Mouse (Mus musculus) embryonic stem cell, embryonic (primary cell): ENCODE data around the gene Hoxc13.

Experiments
- CTCF ChIA-PET, 4 experiments: fragments of 300-600 bp in 2 of 4; fragments of 350-600 bp in 2 of 4; sonication (Branson Sonifier 250); formaldehyde crosslinking; loops; one replicate each; lab custom pipeline; 2022; ENCODE audit warnings: inconsistent platforms in 2 of 4; lab: Charles Lee
- POLR2A ChIA-PET, 4 experiments: fragments of 300-600 bp in 2 of 4; fragments of 350-600 bp in 2 of 4; sonication (Branson Sonifier 250); formaldehyde crosslinking; loops; one replicate each; lab custom pipeline; 2022; ENCODE audit warnings: antibody characterized with exemption in 4 of 4, inconsistent platforms in 1 of 4; lab: Charles Lee

The Hoxc13 gene

DNA sequence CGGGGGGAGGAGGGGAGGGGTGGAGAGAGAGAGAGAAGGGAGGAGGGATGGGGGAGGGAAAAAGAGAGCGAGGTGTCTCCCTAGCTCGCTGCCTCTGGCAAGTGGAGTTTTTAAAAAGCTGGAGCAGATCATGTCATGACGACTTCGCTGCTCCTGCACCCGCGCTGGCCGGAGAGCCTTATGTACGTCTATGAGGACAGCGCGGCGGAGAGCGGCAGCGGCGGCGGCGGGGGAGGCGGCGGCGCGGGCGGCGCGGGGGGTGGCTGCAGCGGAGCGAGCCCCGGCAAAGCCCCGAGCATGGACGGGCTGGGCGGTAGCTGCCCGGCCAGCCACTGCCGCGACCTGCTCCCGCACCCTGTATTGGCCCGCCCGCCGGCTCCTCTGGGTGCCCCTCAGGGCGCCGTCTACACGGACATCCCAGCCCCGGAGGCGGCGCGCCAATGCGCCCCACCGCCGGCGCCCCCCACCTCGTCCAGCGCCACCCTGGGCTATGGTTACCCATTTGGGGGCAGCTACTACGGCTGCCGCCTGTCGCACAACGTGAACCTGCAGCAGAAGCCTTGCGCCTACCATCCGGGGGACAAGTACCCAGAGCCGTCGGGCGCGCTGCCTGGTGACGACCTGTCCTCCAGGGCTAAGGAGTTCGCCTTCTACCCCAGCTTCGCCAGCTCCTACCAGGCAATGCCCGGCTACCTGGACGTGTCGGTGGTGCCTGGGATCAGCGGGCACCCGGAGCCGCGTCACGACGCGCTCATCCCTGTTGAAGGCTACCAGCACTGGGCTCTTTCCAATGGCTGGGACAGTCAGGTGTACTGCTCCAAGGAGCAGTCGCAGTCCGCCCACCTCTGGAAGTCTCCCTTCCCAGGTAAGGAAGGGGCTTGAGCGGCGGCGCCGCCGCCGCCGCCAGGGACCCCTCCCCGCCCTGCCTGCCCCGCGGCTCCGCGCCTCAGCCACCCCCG, at the start of gene Hoxc13:
Gene Hoxc13 (plus strand): TSS at position 51 of the 959 bp plus-strand sequence.
- ChIA-PET CTCF (interaction anchor here in 3 of 4 experiments (0.5 to 2.2 kb wide), 11 partner anchors 10 to 1777 kb away, joined by 3 to 10 read pairs (median 4); no protein-coding TSS in a partner anchor), POLR2A (interaction anchor here (0.5 to 12.9 kb wide), 38 partner anchors 8 to 500 kb away, joined by 3 to 268 read pairs (median 4); partner anchors contain the start of genes Hoxc12 (in 2 of the 4), Atf7 (in 1 of the 4), Cbx5 (in 1 of the 4) and Gm28047 (in 1 of the 4))

DNA sequence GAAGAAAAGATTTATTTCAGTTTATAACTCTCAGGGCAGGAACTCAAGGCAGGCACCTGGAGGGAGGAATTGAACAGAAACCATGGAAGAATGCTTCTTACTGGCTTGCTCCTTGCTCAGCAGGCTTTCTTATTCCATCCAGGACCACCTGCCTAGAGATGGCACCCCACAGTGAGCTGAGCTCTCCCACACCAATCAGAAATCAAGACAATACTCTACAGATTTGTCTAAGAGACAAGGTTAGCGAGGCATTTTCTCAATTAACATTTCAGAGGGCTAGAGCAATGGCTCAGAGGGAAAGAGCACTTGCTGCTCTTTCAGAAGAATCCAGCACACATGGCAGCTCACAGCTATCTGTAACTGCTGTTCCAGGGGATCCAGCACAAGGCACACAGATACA, 35.1 kb upstream of the Hoxc13 start:
- ChIA-PET CTCF (interaction anchor here in 1 of 4 experiments (0.5 to 0.6 kb wide), 2 partner anchors 63 to 736 kb away, joined by 3 read pairs; no protein-coding TSS in a partner anchor), POLR2A (no interaction called here)

DNA sequence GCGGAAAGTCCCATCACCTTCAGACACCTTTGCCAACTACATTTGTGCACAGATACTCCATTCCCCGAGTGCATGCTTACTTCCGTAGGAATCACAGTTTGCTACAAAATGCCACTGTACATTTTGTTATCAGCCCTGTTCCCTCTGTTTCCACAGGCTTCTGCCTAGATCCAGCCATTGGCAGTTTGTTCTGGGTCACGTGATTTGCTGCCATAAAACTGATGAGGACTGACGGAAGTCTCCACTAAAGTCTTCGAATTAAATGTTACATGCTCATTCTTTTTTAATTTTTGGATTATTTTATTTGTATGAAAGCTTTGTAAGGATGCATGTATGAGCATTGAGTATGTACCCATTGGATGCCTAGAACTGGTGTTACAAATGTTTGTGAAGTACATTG, 25.8 kb upstream of the Hoxc13 start:
- POLR2A ChIA-PET, result interaction anchor here in 2 of 4 experiments (1.5 to 1.6 kb wide), 2 partner anchors 25 to 37 kb away, joined by 4 read pairs; no protein-coding TSS in a partner anchor
- CTCF ChIA-PET, result interaction anchor here in 2 of 4 experiments (0.5 to 1.4 kb wide), 2 partner anchors 40 to 133 kb away, joined by 3 read pairs; no protein-coding TSS in a partner anchor

DNA sequence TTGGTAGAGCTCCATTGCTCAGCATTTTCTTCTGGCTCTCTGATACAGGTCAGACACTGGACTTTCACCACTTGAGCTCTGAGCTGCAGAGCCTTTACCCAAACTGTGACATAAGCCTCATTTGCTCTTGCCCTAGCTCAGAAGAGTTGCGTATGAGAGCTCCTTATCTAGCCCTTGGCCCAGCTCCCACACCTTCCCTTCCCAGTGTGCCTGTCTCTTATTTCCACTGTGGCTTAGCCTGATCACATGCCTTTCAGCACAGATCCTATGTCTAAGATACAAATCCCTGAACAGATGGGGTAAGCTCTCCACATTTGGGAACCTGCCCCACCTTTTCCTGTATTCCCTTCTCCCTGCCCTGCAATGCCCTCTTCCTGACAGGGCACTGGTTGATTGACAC, 16.0 kb upstream of the Hoxc13 start:
- CTCF ChIA-PET, result interaction anchor here in 2 of 4 experiments (0.8 to 1.2 kb wide), 2 partner anchors 74 to 143 kb away, joined by 3 read pairs; no protein-coding TSS in a partner anchor
- POLR2A ChIA-PET, result interaction anchor here in 3 of 4 experiments (0.5 to 1.4 kb wide), 8 partner anchors 14 to 230 kb away, joined by 3 to 4 read pairs (median 3); partner anchors contain the start of gene Hoxc13 (in 1 of the 3)

DNA sequence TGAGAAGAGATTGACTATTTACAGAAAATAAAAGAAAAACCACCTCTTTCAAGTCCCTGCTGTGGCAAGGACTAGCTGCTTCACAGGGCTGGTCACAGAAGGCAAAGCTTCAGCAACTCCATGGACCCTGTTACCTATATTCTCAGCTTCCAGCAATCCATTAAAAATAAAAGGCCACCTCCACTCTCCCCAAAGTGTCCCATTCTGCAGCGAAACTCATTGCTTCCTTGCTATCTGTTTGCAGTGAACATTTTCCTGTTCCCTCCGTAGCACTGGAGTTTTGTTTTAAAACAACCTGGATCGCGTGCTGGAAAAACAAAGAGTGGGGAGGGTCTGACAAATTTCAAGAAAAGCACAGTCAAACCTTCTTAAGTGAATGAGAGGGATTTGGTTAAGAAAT, 11.4 kb upstream of the Hoxc13 start:
- POLR2A ChIA-PET, result interaction anchor here in 1 of 4 experiments (0.7 to 2.0 kb wide), 2 partner anchors 11 to 112 kb away, joined by 3 to 7 read pairs; partner anchors contain the start of gene Hoxc13
- CTCF ChIA-PET, result no interaction called here

DNA sequence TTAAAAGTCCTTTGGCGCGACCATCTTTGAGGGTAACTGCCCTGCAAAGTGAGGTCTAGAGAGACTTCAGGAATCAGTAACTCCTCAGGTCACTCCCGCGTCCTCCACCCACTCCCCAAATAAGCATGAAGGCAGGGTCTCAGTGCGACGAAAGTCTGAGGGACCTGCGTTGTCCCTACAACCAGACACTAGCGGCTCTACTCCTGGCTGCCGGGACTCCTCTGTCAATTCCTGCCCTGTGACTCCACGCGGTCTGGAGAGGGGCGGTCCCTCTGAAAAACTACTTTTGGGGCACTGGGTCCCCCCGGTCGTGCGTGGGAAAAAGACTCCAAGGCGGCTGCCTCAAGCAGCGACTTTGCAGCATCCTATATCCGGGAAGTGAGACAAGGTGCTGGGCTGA, 10.9 kb upstream of the Hoxc13 start:
- CTCF ChIA-PET, result interaction anchor here in 1 of 4 experiments (0.6 kb wide), 1 partner anchor 164 kb away, joined by 4 read pairs; no protein-coding TSS in a partner anchor

DNA sequence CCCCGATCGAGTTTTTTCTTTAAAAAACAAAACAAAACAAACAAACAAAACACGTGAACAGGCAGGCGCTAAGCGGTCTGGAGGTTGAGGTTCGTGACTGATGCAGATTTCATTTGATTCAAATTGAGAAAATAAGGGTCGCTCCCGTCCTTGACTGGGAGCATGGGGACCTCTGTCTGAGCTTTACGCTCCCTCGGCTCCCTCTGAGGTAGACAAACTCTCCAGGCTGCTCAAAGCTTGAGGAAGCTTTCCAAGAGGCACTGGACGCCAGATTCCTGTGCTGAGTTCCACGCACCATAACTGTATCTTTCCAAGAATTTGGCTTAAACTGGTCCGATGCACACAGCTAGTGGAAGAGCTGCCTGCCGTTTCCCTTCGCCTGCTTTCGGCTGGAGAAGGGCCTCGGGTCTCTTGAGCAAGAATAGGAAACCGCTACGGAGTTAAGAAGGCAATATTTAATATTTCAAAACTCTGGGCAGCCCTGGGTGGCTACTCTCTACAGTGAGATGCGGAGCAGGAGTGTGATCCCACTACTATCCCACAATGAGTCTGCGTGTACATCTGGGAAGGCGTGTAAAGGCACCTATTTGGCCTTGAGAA, 10.3 kb upstream of the Hoxc13 start:
- ChIA-PET CTCF (interaction anchor here in 3 of 4 experiments (0.5 to 0.7 kb wide), 3 partner anchors 44 to 275 kb away, joined by 3 to 4 read pairs (median 4); partner anchors contain the start of gene Hoxc11 (in 1 of the 3)), POLR2A (interaction anchor here in 2 of 4 experiments (0.6 to 2.0 kb wide), 8 partner anchors 10 to 43 kb away, joined by 3 to 10 read pairs (median 4); partner anchors contain the start of gene Hoxc13 (in 1 of the 2))

More for the DNA sequence above, 10.9 kb upstream of the Hoxc13 start:
- POLR2A ChIA-PET, result interaction anchor here in 2 of 4 experiments (0.6 to 2.0 kb wide), 8 partner anchors 10 to 43 kb away, joined by 3 to 10 read pairs (median 4); partner anchors contain the start of gene Hoxc13 (in 1 of the 2)

DNA sequence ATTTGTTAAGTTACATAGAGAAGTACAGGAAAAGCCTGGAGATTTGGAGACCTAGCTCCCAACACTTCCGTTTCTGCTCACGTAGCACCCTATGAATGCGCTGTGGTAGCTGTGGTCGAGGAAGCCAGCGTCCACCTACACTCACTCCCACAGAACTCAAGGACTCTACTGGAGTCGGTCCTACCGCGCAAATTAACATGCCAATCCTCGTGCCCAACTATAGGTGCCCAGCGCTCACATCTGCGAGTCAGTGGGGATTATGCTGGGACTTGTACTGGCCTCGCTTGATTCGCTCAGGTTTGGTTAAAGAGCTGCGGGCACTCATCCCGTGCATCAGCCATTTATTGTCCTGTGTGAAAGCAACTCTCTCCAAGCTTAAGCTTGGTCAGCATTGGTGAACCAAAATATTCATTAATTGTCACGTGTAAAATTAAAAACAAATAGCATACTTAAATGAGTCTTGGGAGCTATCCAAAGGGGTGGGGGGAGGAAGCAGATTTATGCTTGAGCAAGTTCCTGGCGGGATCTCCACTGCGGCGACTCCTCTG, 7.8 kb upstream of the Hoxc13 start:
- ChIA-PET POLR2A (interaction anchor here in 3 of 4 experiments (0.6 to 1.4 kb wide), 6 partner anchors 19 to 242 kb away, joined by 3 to 4 read pairs (median 3); no protein-coding TSS in a partner anchor), CTCF (interaction anchor here in 1 of 4 experiments (0.5 to 1.0 kb wide), 3 partner anchors 115 to 264 kb away, joined by 3 to 6 read pairs (median 4); no protein-coding TSS in a partner anchor)

DNA sequence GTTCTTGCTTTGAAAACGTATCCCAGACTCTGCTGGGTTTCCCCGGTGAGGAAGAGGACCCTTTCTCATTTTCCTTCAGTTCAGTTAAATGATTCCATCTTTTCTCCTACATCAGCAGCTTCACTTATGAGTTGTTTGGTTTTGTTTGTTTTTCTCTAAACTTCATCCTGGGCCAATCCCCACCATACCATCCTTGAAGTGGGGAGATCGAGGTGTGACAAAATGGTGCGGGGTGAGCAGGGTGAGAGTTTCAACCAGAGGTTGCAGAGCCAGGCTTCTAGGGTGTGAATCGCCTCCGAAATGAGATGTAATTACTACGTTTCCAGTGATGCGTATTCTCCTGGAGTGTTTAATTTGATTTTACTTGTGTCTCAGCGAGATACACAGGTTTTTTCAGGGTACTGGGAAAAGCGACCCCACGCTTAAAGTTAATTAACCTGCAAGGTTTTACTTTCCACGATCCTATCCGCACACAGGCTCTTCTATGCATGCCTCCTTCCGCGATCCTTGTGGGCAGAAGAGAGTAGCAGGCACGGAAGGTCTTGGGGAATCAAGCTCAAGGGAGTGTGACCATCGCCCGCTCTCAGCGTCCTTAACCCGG, 2.8 kb upstream of the Hoxc13 start:
- ChIA-PET CTCF (no interaction called here), POLR2A (interaction anchor here in 2 of 4 experiments (1.5 to 12.9 kb wide), 4 partner anchors 13 to 32 kb away, joined by 3 to 268 read pairs (median 108); partner anchors contain the start of gene Hoxc12 (in 2 of the 2))

DNA sequence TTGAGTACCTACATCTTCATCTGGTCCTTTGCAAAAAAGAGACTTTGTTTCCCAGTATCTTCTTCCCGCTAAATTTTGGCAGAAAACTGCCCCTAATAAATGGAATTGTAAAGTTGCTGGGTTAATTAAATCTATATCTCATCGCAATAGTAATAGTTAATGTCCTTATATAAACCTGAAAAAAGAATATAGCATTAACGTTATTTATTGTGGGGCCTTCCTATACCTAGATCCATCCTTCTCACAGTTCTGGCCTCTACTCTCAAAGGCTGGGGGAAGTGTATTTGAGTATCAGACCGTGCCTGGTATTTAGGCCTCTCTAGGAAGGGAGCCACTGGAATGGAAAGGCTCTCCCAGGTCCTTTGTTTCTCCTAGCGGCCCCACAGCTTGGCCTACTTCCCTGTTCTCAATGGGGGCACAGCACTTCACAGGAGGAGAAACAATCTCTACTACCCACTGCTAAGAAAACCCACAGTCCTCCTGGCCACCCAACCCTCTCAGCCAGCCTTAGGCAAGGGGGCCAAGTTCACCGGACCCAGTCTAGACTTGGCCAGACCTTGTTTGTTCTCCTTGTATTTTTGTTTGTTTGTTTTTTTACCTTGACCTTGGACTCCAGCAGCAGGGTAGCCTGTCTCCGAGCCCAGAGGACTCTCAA, 2.2 kb upstream of the Hoxc13 start:
- ChIA-PET POLR2A (interaction anchor here in 2 of 4 experiments (0.6 to 12.9 kb wide), 6 partner anchors 13 to 118 kb away, joined by 3 to 268 read pairs (median 4); partner anchors contain the start of gene Hoxc12 (in 2 of the 2)), CTCF (interaction anchor here in 1 of 4 experiments (0.6 kb wide), 1 partner anchor 104 kb away, joined by 3 read pairs; no protein-coding TSS in a partner anchor)

DNA sequence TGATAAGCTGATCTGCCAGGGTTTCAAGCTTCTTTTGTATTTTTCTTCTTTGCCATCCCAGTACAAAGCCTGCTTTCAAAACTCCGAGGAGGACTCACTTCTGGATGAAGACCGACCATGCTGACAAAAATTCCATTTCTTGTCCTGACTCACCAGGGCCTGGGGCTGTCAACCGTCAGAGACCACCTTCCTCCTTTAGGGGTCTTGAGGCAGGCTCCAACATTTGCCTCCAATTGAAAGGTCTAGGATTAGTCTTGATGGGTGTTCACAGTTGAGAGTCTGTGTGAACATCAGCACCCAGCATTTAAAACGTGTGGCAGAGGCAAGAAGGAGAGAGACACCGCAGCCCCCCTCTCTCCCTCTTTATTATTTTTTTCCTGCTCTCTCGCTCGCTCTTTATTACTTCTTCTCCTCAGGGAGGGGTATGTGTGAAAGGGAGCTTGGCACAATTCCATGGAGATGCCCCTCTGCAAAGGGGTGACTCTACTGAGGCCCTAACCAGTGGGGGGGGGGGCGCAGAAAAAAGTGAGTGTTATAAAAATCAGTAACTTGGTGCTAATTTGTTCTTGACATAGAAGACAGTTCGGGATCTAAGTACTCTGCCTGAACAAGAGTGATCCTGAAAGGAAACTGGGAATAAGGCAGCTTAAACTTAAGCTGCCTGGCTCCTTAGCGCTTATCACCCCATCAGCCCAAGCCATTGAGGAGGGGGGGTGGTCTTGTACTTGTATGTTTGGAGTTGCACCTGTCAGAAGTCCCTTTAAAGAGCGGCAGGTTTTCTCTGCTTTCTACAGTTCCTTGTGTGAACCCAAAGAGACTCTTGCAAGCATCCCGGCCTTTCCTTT, 1.3 kb upstream of the Hoxc13 start:
- ChIA-PET POLR2A (interaction anchor here in 3 of 4 experiments (0.6 to 12.9 kb wide), 20 partner anchors 10 to 360 kb away, joined by 3 to 268 read pairs (median 4); partner anchors contain the start of genes Hoxc12 (in 2 of the 3), Atf7 (in 1 of the 3) and Gm28047 (in 1 of the 3)), CTCF (interaction anchor here in 3 of 4 experiments (0.6 to 1.5 kb wide), 5 partner anchors 14 to 258 kb away, joined by 3 to 8 read pairs (median 5); no protein-coding TSS in a partner anchor)

DNA sequence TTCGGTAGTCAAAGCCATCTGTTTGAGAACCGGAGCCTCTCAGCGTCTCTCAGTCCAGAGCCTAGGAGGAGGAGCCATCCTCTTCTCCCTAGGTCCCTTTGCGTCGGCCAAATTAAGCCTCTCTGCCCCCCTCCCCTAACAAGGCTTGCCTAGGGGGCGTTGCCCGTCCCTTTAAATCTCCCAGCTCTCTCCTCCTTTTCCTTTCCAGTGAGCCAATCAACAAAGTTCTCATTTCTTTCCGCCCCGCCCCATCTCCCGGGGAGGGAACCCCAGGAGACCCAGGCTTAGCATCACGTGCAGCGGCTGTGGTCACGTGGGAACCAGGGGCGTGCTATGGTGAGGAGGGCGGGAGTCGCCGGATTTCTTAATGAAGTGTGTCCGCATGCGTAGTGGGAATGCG, 284 bp upstream of the Hoxc13 start:
- CTCF ChIA-PET, result interaction anchor here (0.5 to 2.2 kb wide), 11 partner anchors 11 to 1776 kb away, joined by 3 to 10 read pairs (median 4); no protein-coding TSS in a partner anchor

DNA sequence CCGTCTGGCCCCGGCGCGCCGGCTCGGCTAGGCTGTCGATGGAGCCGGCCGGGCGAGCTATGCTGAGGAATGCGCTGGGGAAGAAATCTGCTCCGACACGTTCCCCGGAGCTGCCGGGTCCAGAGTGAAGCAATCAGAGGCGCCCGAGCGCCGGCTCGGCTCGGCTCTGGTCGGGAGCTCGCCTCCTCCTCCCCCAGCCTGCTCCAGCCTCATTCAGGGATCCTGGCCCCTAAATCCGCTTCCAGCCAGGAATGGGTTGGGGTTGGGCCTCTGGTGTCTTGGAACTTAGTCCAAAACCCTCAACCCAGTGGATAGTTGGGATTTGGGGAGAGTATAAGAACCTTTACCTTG, 1.1 kb downstream of the Hoxc13 start:
- ChIA-PET CTCF (interaction anchor here in 3 of 4 experiments (0.5 to 2.2 kb wide), 4 partner anchors 10 to 474 kb away, joined by 4 to 10 read pairs (median 4); no protein-coding TSS in a partner anchor), POLR2A (interaction anchor here in 3 of 4 experiments (0.8 to 12.9 kb wide), 9 partner anchors 10 to 253 kb away, joined by 3 to 268 read pairs (median 5); partner anchors contain the start of gene Hoxc12 (in 2 of the 3))

More for the DNA sequence above, 284 bp upstream of the Hoxc13 start:
- POLR2A ChIA-PET, result interaction anchor here (0.5 to 12.9 kb wide), 42 partner anchors 9 to 515 kb away, joined by 3 to 268 read pairs (median 4); partner anchors contain the start of genes Hoxc12 (in 2 of the 4), Atf7 (in 1 of the 4), Gm28047 (in 1 of the 4) and Hoxc10 (in 1 of the 4)

DNA sequence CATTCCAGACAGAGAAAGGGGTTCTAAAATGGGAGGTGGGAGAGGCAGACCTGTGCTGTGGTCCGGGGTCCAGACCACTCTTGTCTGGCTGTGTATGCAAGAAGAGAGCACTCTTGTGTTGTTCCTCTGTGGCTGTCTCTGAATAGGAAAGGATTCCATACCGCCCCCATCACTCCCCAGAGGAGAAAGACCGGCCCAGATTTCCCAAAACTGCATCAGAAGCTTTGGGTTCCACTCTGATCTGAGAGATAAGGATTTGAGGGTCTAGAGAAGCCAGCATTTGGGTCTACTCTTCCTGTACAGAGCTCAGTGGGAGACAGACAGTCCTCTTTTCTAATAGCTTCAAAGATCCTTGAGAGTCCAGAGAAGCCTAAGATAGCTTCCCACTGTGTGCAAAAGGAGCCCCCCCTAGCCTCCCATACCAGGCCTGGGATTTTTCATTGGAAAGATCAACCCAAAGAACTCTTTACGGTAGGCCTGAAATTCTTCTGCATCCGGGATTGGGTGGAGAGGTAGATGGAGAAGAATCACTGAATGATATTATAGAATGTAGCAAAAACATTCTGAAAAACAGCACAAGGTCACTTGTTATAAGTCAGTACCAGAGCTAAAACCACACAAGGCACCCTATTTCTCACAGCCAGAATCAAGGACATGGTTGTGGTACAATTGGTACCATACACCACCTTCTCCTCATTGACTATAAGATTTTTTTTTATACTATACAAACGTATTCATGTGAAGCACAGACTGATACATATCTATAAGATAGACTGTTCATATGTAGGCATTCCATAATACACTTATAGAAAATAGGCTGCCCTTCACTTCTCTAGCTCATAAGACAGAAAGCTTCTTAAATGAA, 2.0 kb downstream of the Hoxc13 start:
- ChIA-PET POLR2A (interaction anchor here (0.8 to 12.9 kb wide), 12 partner anchors 9 to 112 kb away, joined by 3 to 268 read pairs (median 4); partner anchors contain the start of gene Hoxc12 (in 2 of the 4)), CTCF (interaction anchor here in 1 of 4 experiments (1.0 to 1.1 kb wide), 2 partner anchors 9 to 15 kb away, joined by 3 to 4 read pairs; no protein-coding TSS in a partner anchor)
